Mouse (Mus musculus): ENCODE data around the gene Srsf2. TPM values are rescaled to one million over a fixed set of nuclear protein-coding genes. Genes with fewer than 3 reads are reported as not detected.
"Not testable (repeated sequence)": the region's sequence is repeated elsewhere in the genome, so short reads cannot be mapped to it uniquely, and the experiment has no call there.

Srsf2 gene
- polyA plus RNA-seq, 1 experiment from 2014 or later: 890 TPM

DNA sequence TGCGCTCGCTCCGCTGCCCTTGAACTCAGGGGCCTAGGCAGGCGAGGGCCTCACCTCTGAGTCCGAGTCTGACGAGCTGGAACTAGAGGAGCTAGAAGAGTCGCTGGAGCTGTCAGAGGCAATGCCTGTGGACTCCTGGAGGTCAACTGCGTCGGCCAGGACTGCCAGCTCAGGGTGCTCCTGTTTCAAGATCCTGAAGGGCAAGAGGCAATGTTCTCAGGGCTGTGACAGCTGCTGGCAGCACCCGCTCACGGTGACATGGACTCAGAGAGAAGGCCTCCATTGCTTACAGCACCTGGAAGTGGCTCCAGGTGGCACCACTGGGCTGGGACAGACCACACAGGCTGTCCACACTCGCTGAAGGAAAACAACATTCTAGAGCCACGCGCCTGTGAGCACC lies 14.0 kb downstream of the Srsf2 start:
- 89% methylated on average over 14 of the region's 14 CpGs for WGBS
- H3K4me3 ChIP-seq: 0 out of 2 replicates have a peak overlapping the region, but pooled peaks have one; percentile 5
- H3K36me3 ChIP-seq (replicated peaks): peaks cover 79% of the 10 kb centered on the region
- H3K4me1 ChIP-seq: peaks cover 50% of the 10 kb centered on the region
- no peak for DNase-seq (ENCODE audit: low spot score)
- H3K9me3 ChIP-seq: no peaks in the 10 kb centered on the region
- no peaks in the 10 kb centered on the region for H3K27me3 ChIP-seq (replicated peaks; ENCODE audit: low read depth, poor library complexity, severe bottlenecking)
- H3K27ac ChIP-seq (replicated peaks): no peak overlapping the region

DNA sequence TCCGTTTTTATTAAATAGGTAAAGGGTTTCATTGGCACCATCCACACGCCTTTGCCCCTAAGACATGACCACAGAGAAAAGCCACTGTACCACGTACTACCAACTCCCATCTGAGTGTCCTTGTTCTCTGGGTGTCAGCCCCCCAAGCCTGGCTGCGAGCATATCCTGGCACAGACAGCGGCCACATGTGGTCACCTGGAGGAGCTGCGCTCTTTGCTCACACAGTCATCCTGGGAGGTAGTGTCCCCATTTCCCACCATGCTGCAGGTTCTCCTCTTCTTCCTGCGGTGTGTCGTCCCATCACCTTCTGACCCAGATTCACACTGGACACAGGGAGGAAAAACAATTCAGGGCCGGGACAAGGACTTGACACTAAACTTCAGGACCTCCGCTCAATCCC lies 15.5 kb downstream of the Srsf2 start:
- Histone ChIP-seq H3K4me3 (no peak overlapping the region), H3K27ac (replicated peaks) (no peak overlapping the region), H3K9me3 (no peaks in the 10 kb centered on the region), H3K27me3 (replicated peaks; ENCODE audit: low read depth, poor library complexity, severe bottlenecking) (no peaks in the 10 kb centered on the region), H3K36me3 (replicated peaks) (peaks cover 93% of the 10 kb centered on the region), H3K4me1 (peaks cover 50% of the 10 kb centered on the region)
- DNase-seq (ENCODE audit: low spot score): no peak
- WGBS: 94% methylated on average over 10 of the region's 10 CpGs

DNA sequence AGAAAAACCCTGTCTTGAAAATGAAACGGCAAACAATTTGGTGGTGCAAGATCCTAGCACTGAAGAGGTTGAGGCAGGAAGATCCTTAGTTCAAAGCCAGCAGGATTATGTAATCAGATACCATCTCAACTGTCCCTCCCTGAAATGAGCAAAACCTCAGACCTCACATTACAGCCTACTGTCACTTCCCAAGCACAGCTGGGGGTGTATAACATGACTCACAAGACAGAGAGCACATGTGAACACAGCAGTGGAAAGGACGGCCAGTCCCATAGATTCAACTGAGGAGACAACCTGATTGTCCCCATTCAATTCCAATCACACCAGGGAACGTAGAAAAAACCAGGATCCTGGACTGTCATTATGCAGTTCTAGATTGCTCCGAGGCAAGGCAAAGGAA lies 16.6 kb downstream of the Srsf2 start:
- H3K4me3 ChIP-seq: no peak overlapping the region
- peaks cover 43% of the 10 kb centered on the region for H3K4me1 ChIP-seq
- peaks cover 91% of the 10 kb centered on the region for H3K36me3 ChIP-seq (replicated peaks)
- H3K27me3 ChIP-seq (replicated peaks; ENCODE audit: low read depth, poor library complexity, severe bottlenecking): no peaks in the 10 kb centered on the region
- 88% methylated on average over 4 of the region's 4 CpGs for WGBS
- no peak for DNase-seq (ENCODE audit: low spot score)
- H3K9me3 ChIP-seq: no peaks in the 10 kb centered on the region
- no peak overlapping the region for H3K27ac ChIP-seq (replicated peaks)

DNA sequence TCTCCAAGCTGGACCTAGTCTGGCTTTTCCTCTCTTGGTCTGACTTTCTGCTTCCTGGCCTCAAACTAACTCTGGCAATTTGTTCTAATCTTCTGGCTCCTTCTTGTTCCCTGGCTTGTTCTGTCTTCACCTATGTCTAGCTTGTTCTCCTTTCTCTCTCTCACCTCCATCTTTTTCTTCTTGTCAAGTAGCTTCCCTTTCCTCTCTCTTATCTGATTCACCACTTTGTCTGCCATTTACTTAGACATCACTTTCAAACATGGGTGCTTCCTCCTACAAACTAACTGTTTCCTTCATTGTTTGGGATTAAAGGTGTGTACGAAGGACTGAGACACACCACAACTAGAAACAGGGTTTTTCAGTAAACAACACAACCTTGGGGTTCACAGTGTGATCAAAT lies 17.9 kb downstream of the Srsf2 start:
- Histone ChIP-seq H3K9me3 (no peaks in the 10 kb centered on the region), H3K4me1 (peaks cover 30% of the 10 kb centered on the region), H3K27ac (replicated peaks) (no peak overlapping the region), H3K4me3 (no peak overlapping the region), H3K27me3 (replicated peaks; ENCODE audit: low read depth, poor library complexity, severe bottlenecking) (no peaks in the 10 kb centered on the region), H3K36me3 (replicated peaks) (peaks cover 84% of the 10 kb centered on the region)
- DNase-seq (ENCODE audit: low spot score): no peak
- WGBS: 95% methylated on average over 1 of the region's 1 CpGs

DNA sequence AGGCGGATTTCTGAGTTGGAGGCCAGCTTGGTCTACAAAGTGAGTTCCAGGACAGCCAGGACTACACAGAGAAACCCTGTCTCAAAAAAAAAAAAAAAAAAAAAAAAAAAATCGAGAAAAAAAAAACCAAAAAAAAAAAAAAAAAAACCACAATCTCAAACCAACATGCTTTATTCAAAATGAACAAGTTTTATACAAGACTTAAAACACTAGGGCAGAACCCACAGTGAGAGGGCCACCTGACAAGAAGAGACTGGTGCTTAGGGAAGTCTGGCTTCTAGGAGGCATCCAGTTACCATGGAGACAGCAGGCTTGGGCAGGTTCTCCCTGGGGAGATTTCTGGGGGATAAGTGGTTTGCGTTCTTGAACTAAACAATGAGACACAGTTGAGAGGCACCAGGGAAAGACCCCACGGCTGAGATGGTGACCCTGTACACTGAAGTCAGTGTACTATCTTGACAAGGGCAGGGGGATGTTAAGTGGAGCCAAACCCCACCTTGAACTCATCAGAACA lies 20.7 kb downstream of the Srsf2 start:
- peak; percentile 65 for DNase-seq (ENCODE audit: low spot score)
- H3K27me3 ChIP-seq (replicated peaks; ENCODE audit: low read depth, poor library complexity, severe bottlenecking): no peaks in the 10 kb centered on the region
- 24% methylated on average over 4 of the region's 4 CpGs for WGBS
- peaks cover 57% of the 10 kb centered on the region for H3K36me3 ChIP-seq (replicated peaks)
- H3K27ac ChIP-seq (replicated peaks): peak overlapping the region; percentile 66; the same call in 1 of the 2 replicates
- H3K4me1 ChIP-seq: peaks cover 44% of the 10 kb centered on the region
- H3K9me3 ChIP-seq: no peaks in the 10 kb centered on the region
- no peak overlapping the region for H3K4me3 ChIP-seq

DNA sequence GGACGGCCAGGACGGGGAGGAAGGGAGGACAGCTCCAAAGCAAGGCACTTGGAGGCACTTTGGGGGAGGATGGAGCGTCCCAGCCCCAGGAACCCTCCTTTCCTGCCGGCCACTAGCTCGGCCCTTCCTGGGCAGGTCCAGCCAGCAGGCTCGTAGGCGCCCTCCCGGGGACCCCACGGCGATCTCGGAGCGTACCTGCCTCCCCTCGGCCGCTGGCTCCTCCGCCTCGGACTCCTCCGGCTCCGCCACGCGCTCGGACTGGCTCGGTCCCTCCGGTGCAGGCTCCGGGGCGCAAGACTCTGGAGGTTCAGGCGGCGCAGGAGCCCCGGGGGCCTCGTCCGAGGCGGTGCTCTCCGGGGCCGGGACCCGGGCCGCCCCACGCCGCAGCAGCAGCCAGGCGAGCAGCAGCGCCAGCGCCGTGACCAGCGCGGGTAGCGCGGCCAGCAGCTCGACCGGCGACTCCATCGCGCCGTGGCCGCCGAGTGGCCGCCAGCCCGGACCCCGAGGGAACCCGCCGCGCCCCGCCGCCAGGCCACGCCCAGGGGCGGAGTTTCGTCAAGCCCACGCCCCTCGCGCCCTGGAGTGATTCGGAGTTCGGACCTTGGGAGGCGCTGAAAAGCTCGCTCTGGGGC lies 25.2 kb downstream of the Srsf2 start, which contains the start of gene Mxra7:
Gene Mxra7 (minus strand): TSS at position 513 of the 632 bp plus-strand sequence.
- Histone ChIP-seq H3K27me3 (replicated peaks; ENCODE audit: low read depth, poor library complexity, severe bottlenecking) (no peaks in the 10 kb centered on the region; the same call in 1 of the 2 replicates), H3K9me3 (no peaks in the 10 kb centered on the region), H3K4me1 (peaks cover 55% of the 10 kb centered on the region), H3K36me3 (replicated peaks) (peaks cover 14% of the 10 kb centered on the region), H3K4me3 (peak within 1 kb of the TSS; percentile 86), H3K27ac (replicated peaks) (peak within 1 kb of the TSS; percentile 90)
- DNase-seq (ENCODE audit: low spot score): peak; percentile 90
- WGBS: 1% methylated on average over 71 of the region's 71 CpGs

DNA sequence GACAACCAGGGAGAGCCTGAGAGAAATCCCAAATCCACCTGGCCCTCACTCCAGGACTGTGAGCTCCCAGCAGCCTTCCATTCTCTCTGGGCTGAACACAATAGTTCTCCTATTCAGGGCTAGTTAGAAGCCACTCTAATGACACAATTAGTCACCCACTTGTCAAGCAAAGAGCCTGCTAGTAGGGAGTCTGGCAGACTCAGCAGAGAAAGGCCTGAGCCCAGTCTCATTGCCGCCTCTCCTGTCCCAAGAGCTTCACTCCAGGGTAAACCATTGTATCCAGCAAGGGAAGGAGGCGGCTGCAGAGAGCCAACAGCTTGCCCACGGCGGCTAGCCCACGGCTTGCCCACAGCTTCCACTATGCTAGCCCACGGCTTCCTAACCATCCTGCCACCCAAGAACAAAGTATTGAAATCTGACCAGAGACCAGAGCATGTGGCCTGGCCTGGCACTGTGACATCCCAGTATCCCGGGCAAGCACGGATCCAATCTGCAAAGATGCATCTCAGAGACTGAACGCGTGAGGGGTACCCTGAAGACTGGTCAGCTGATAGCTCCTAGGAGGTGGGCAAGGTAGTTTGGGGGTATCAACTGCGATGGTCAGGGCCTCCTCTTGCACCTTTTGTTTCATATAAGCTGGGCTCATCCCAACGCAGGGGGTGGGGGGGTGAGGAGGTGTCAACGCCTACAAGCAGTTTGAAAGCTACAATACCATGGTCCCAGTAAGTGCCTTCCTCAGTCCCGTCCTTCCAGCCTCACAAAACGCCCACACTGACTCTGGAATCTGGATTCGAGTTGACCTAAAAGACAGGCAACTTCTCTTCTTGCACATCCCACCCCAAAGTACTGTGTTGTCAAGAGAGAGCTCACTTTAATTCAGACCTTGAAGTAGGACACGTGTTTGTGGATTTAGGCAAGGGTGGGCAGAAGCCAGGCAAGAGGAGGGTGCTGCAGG lies 26.1 kb downstream of the Srsf2 start:
- WGBS: 18% methylated on average over 17 of the region's 17 CpGs
- DNase-seq (ENCODE audit: low spot score): no peak
- Histone ChIP-seq H3K36me3 (replicated peaks) (peaks cover 12% of the 10 kb centered on the region), H3K4me3 (peak overlapping the region; percentile 86), H3K9me3 (no peaks in the 10 kb centered on the region), H3K4me1 (peaks cover 58% of the 10 kb centered on the region), H3K27me3 (replicated peaks; ENCODE audit: low read depth, poor library complexity, severe bottlenecking) (no peaks in the 10 kb centered on the region; the same call in 1 of the 2 replicates), H3K27ac (replicated peaks) (peak overlapping the region; percentile 90)

DNA sequence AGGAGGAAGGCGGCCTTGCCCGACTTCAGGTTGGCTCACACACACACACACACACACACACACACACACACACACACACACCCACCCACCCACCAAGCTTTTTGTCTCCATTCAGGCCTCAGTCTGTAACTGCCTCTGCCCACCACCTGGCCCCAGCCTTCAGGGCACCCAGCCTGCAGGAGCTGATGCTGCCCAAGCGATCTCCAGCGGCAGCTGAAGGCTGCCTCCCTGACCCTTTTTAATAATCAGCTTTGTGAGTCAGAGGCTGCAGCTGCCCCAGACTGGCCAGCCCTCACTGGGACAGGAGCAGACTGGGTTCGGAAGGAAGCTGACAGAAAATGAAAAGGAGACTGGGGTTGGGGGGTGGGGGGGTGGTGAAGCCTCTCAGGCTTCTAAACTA lies 27.7 kb downstream of the Srsf2 start:
- no peaks in the 10 kb centered on the region for H3K9me3 ChIP-seq
- 57% methylated on average over 5 of the region's 5 CpGs for WGBS
- peaks cover 74% of the 10 kb centered on the region for H3K4me1 ChIP-seq
- peak overlapping the region; percentile 31 for H3K27ac ChIP-seq (replicated peaks)
- no peaks in the 10 kb centered on the region; the same call in 1 of the 2 replicates for H3K27me3 ChIP-seq (replicated peaks; ENCODE audit: low read depth, poor library complexity, severe bottlenecking)
- peak overlapping the region; percentile 16; the same call in 1 of the 2 replicates for H3K4me3 ChIP-seq
- DNase-seq (ENCODE audit: low spot score): no peak
- H3K36me3 ChIP-seq (replicated peaks): peaks cover 3% of the 10 kb centered on the region; the same call in 1 of the 2 replicates

DNA sequence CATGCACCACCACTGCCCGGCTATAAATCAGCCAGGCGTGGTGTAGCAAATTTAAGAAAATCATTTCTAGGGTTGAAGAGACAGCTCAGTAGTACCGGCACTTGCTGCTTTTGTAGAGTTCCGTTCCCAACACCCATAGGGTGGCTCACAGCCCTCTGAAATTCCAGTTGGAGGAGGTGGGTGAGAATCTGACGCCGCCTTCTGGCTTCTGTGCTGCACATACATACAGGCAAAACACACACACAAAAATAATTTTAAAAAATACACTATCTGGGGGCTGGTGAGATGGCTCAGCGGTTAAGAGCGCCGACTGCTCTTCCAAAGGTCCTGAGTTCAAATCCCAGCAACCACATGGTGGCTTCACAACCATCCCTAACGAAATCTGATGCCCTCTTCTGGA lies 29.0 kb downstream of the Srsf2 start:
- H3K27me3 ChIP-seq (replicated peaks; ENCODE audit: low read depth, poor library complexity, severe bottlenecking); H3K4me3 ChIP-seq; H3K9me3 ChIP-seq; DNase-seq (ENCODE audit: low spot score); H3K36me3 ChIP-seq (replicated peaks); H3K27ac ChIP-seq (replicated peaks): not testable (repeated sequence)
- peaks cover 79% of the 10 kb centered on the region for H3K4me1 ChIP-seq
- WGBS: 96% methylated on average over 10 of the region's 10 CpGs

DNA sequence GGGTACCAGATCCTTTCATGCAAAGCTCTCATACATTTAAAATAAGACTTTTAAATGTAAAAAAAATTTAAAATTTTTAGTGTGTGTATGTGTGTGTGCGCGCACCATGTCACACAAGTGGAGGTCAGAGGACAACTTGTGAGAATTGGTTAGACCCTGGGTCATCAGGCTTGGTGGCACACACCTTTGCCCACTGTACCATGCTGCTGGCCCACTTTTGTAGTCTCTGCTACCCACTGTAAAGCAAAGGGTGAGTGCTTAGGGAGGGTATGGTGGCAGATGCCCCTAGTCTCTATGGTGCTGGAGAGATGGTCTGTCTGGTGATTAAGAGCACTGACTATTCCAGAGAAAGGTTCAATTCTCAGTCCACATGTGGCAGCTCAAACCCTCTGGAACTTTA lies 29.6 kb downstream of the Srsf2 start:
- no peak overlapping the region for H3K4me3 ChIP-seq
- H3K27me3 ChIP-seq (replicated peaks; ENCODE audit: low read depth, poor library complexity, severe bottlenecking): no peaks in the 10 kb centered on the region; the same call in 1 of the 2 replicates
- peaks cover 3% of the 10 kb centered on the region; the same call in 1 of the 2 replicates for H3K36me3 ChIP-seq (replicated peaks)
- 97% methylated on average over 2 of the region's 2 CpGs for WGBS
- peaks cover 76% of the 10 kb centered on the region for H3K4me1 ChIP-seq
- no peaks in the 10 kb centered on the region for H3K9me3 ChIP-seq
- no peak for DNase-seq (ENCODE audit: low spot score)
- no peak overlapping the region for H3K27ac ChIP-seq (replicated peaks)

DNA sequence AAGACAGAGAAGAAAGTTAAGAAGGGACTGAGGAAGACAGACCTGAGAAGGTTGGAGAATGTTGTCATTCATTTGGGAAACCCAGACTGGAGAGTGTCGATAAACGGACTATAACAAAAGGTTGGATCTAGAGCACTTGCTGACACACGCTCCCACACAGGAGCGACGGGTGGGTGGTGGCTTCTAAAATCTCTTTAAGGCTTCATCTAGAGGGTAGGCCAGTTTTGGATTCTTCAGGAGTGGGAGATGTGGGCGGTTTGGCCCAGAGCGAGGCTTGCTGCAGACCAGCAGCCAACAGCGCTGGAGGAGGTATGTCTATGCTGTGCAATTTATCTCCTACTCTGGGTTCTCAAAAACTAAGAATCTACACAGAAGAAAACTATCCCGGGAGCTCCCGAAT lies 30.3 kb downstream of the Srsf2 start:
- Histone ChIP-seq H3K27me3 (replicated peaks; ENCODE audit: low read depth, poor library complexity, severe bottlenecking) (no peaks in the 10 kb centered on the region; the same call in 1 of the 2 replicates), H3K27ac (replicated peaks) (no peak overlapping the region), H3K9me3 (no peaks in the 10 kb centered on the region), H3K4me1 (peaks cover 70% of the 10 kb centered on the region), H3K36me3 (replicated peaks) (peaks cover 3% of the 10 kb centered on the region; the same call in 1 of the 2 replicates), H3K4me3 (no peak overlapping the region)
- no peak for DNase-seq (ENCODE audit: low spot score)
- WGBS: 93% methylated on average over 10 of the region's 10 CpGs

DNA sequence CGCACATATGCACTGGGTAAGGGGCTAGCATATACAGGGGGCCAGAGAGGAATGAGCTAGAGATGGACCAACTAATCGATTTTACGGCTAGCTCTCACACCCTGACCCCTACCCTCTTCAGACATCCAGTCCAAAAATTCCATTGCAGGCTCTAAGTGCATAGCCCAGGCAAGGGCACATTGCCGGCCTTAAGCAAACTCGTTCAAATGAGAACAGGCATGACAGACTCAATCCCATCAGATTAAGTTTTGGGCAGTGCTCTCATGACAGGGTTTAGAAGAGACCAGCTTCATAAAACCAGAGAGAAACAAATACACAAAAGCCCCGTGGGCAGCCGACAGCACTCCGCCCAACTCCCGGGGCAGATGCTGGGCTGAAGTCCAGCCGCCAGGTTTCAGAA lies 30.7 kb downstream of the Srsf2 start:
- Histone ChIP-seq H3K4me3 (0 out of 2 replicates have a peak overlapping the region, but pooled peaks have one; percentile 3), H3K27me3 (replicated peaks; ENCODE audit: low read depth, poor library complexity, severe bottlenecking) (no peaks in the 10 kb centered on the region; the same call in 1 of the 2 replicates), H3K4me1 (peaks cover 67% of the 10 kb centered on the region), H3K9me3 (no peaks in the 10 kb centered on the region), H3K27ac (replicated peaks) (no peak overlapping the region), H3K36me3 (replicated peaks) (peaks cover 3% of the 10 kb centered on the region; the same call in 1 of the 2 replicates)
- 71% methylated on average over 10 of the region's 10 CpGs for WGBS
- no peak for DNase-seq (ENCODE audit: low spot score)

Data from embryonic facial prominence, embryonic 10.5 days (tissue).